Mouse (Mus musculus): ENCODE data around the gene Rsg1. TPM values are rescaled to one million over a fixed set of nuclear protein-coding genes. Genes with fewer than 3 reads are reported as not detected.
A peak's percentile ranks its signal among the peaks of the same experiment; 100 is the strongest.

Gene Rsg1
- polyA plus RNA-seq, 1 experiment from 2014 or later, result 4.0 TPM

GRCm38 (mm10) chr4:141221848-141222247 lies 8.1 kb downstream of the Rsg1 start:
- no peaks in the 10 kb centered on the region for H3K9me3 ChIP-seq
- H3K4me3 ChIP-seq, result no peak overlapping the region
- peaks cover 8% of the 10 kb centered on the region for H3K4me1 ChIP-seq
- H3K27ac ChIP-seq, result no peak overlapping the region
- DNase-seq (ENCODE audit: low spot score), result no peak
- no peaks in the 10 kb centered on the region for H3K27me3 ChIP-seq (ENCODE audit: insufficient read depth, poor library complexity, severe bottlenecking)
- peaks cover 7% of the 10 kb centered on the region for H3K36me3 ChIP-seq
- 61% methylated on average over 2 of the region's 2 CpGs for WGBS

GRCm38 (mm10) chr4:141222752-141223151 lies 9.0 kb downstream of the Rsg1 start:
- peaks cover 7% of the 10 kb centered on the region for H3K36me3 ChIP-seq
- H3K4me3 ChIP-seq, result no peak overlapping the region
- DNase-seq (ENCODE audit: low spot score), result no peak
- no peaks in the 10 kb centered on the region for H3K27me3 ChIP-seq (ENCODE audit: insufficient read depth, poor library complexity, severe bottlenecking)
- WGBS, result 92% methylated on average over 5 of the region's 5 CpGs
- no peaks in the 10 kb centered on the region for H3K9me3 ChIP-seq
- H3K27ac ChIP-seq, result no peak overlapping the region
- H3K4me1 ChIP-seq, result peaks cover 8% of the 10 kb centered on the region

GRCm38 (mm10) chr4:141228687-141229086 lies 14.9 kb downstream of the Rsg1 start:
- H3K27ac ChIP-seq, result no peak overlapping the region
- no peak overlapping the region for H3K4me3 ChIP-seq
- WGBS, result 82% methylated on average over 7 of the region's 7 CpGs

GRCm38 (mm10) chr4:141233196-141233595 lies 19.4 kb downstream of the Rsg1 start:
- Histone ChIP-seq H3K9me3 (no peaks in the 10 kb centered on the region), H3K27ac (no peak overlapping the region), H3K36me3 (no peaks in the 10 kb centered on the region), H3K4me1 (peaks cover 15% of the 10 kb centered on the region), H3K4me3 (no peak overlapping the region), H3K27me3 (ENCODE audit: insufficient read depth, poor library complexity, severe bottlenecking) (peaks cover 64% of the 10 kb centered on the region)
- 80% methylated on average over 4 of the region's 4 CpGs for WGBS
- no peak for DNase-seq (ENCODE audit: low spot score)

More at GRCm38 (mm10) chr4:141228687-141229086, 14.9 kb downstream of the Rsg1 start:
- Histone ChIP-seq H3K9me3 (no peaks in the 10 kb centered on the region), H3K27me3 (ENCODE audit: insufficient read depth, poor library complexity, severe bottlenecking) (peaks cover 27% of the 10 kb centered on the region), H3K4me1 (peaks cover 12% of the 10 kb centered on the region), H3K36me3 (no peaks in the 10 kb centered on the region)
- DNase-seq (ENCODE audit: low spot score), result no peak

GRCm38 (mm10) chr4:141235537-141236111 lies 21.9 kb downstream of the Rsg1 start:
- no peaks in the 10 kb centered on the region for H3K9me3 ChIP-seq
- H3K36me3 ChIP-seq, result no peaks in the 10 kb centered on the region
- no peak overlapping the region for H3K4me3 ChIP-seq
- WGBS, result 65% methylated on average over 6 of the region's 6 CpGs
- DNase-seq (ENCODE audit: low spot score), result no peak
- H3K4me1 ChIP-seq, result peaks cover 21% of the 10 kb centered on the region
- H3K27ac ChIP-seq, result no peak overlapping the region
- H3K27me3 ChIP-seq (ENCODE audit: insufficient read depth, poor library complexity, severe bottlenecking), result peaks cover 84% of the 10 kb centered on the region

GRCm38 (mm10) chr4:141236856-141237255 lies 23.1 kb downstream of the Rsg1 start:
- H3K4me1 ChIP-seq, result peaks cover 26% of the 10 kb centered on the region
- H3K4me3 ChIP-seq, result no peak overlapping the region
- no peaks in the 10 kb centered on the region for H3K9me3 ChIP-seq
- no peak for DNase-seq (ENCODE audit: low spot score)
- no peak overlapping the region for H3K27ac ChIP-seq
- H3K27me3 ChIP-seq (ENCODE audit: insufficient read depth, poor library complexity, severe bottlenecking), result peaks cover 86% of the 10 kb centered on the region
- 63% methylated on average over 3 of the region's 3 CpGs for WGBS
- H3K36me3 ChIP-seq, result no peaks in the 10 kb centered on the region

GRCm38 (mm10) chr4:141238492-141239387 lies 25.0 kb downstream of the Rsg1 start:
- no peaks in the 10 kb centered on the region for H3K36me3 ChIP-seq
- H3K27ac ChIP-seq, result peak overlapping the region; percentile 56; the same call in 1 of the 2 replicates
- no peak for DNase-seq (ENCODE audit: low spot score)
- peak overlapping the region; percentile 56 for H3K4me3 ChIP-seq
- H3K4me1 ChIP-seq, result peaks cover 36% of the 10 kb centered on the region
- H3K27me3 ChIP-seq (ENCODE audit: insufficient read depth, poor library complexity, severe bottlenecking), result peaks cover 93% of the 10 kb centered on the region
- no peaks in the 10 kb centered on the region for H3K9me3 ChIP-seq
- WGBS, result 5% methylated on average over 20 of the region's 20 CpGs

- H3K36me3 ChIP-seq, result no peaks in the 10 kb centered on the region
- peak; percentile 95 for DNase-seq (ENCODE audit: low spot score)
- 1% methylated on average over 31 of the region's 31 CpGs for WGBS
- peak within 1 kb of the TSS; percentile 56 for H3K27ac ChIP-seq
- peaks cover 94% of the 10 kb centered on the region for H3K27me3 ChIP-seq (ENCODE audit: insufficient read depth, poor library complexity, severe bottlenecking)
- H3K4me3 ChIP-seq, result peak within 1 kb of the TSS; percentile 56
- H3K4me1 ChIP-seq, result peaks cover 39% of the 10 kb centered on the region
- no peaks in the 10 kb centered on the region for H3K9me3 ChIP-seq
Measured at GRCm38 (mm10) chr4:141239388-141240125, 25.8 kb downstream of the Rsg1 start, which contains the start of gene Arhgef19. Gene Arhgef19, plus strand, starts transcription at chr4:141239499.

GRCm38 (mm10) chr4:141240617-141241016 lies 26.9 kb downstream of the Rsg1 start:
- Histone ChIP-seq H3K36me3 (no peaks in the 10 kb centered on the region), H3K4me3 (peak overlapping the region; percentile 31), H3K27ac (no peak overlapping the region), H3K27me3 (ENCODE audit: insufficient read depth, poor library complexity, severe bottlenecking) (peaks cover 96% of the 10 kb centered on the region), H3K4me1 (peaks cover 44% of the 10 kb centered on the region), H3K9me3 (no peaks in the 10 kb centered on the region)
- peak; percentile 91 for DNase-seq (ENCODE audit: low spot score)
- 3% methylated on average over 14 of the region's 14 CpGs for WGBS

- DNase-seq (ENCODE audit: low spot score), result peak; percentile 65
- Histone ChIP-seq H3K27me3 (ENCODE audit: insufficient read depth, poor library complexity, severe bottlenecking) (peaks cover 100% of the 10 kb centered on the region), H3K4me1 (peaks cover 53% of the 10 kb centered on the region), H3K9me3 (no peaks in the 10 kb centered on the region), H3K27ac (peak overlapping the region; percentile 37; the same call in 1 of the 2 replicates), H3K4me3 (no peak overlapping the region), H3K36me3 (no peaks in the 10 kb centered on the region)
- 28% methylated on average over 15 of the region's 15 CpGs for WGBS
Measured at GRCm38 (mm10) chr4:141241861-141242260, 28.1 kb downstream of the Rsg1 start.

GRCm38 (mm10) chr4:141242651-141243241 lies 29.0 kb downstream of the Rsg1 start:
- 7% methylated on average over 11 of the region's 11 CpGs for WGBS
- no peaks in the 10 kb centered on the region for H3K9me3 ChIP-seq
- DNase-seq (ENCODE audit: low spot score), result no peak
- H3K27ac ChIP-seq, result peak overlapping the region; percentile 37; the same call in 1 of the 2 replicates
- peaks cover 62% of the 10 kb centered on the region for H3K4me1 ChIP-seq
- peaks cover 100% of the 10 kb centered on the region for H3K27me3 ChIP-seq (ENCODE audit: insufficient read depth, poor library complexity, severe bottlenecking)
- 0 out of 2 replicates have a peak overlapping the region, but pooled peaks have one; percentile 1 for H3K4me3 ChIP-seq
- no peaks in the 10 kb centered on the region for H3K36me3 ChIP-seq

GRCm38 (mm10) chr4:141243636-141244035 lies 29.9 kb downstream of the Rsg1 start:
- DNase-seq (ENCODE audit: low spot score), result no peak
- H3K36me3 ChIP-seq, result no peaks in the 10 kb centered on the region
- peaks cover 70% of the 10 kb centered on the region for H3K4me1 ChIP-seq
- peaks cover 100% of the 10 kb centered on the region for H3K27me3 ChIP-seq (ENCODE audit: insufficient read depth, poor library complexity, severe bottlenecking)
- WGBS, result 54% methylated on average over 5 of the region's 5 CpGs
- H3K9me3 ChIP-seq, result no peaks in the 10 kb centered on the region
- no peak overlapping the region for H3K27ac ChIP-seq
- no peak overlapping the region for H3K4me3 ChIP-seq
